Mouse (Mus musculus) thymus, postnatal 25 days (tissue): ENCODE data around the gene Nudt22.
A peak's percentile ranks its signal among the peaks of the same experiment; 100 is the strongest.

Source experiments
- DNase-seq: peaks from one replicate; pipeline ENCODE4 v3.0.0; 2022

Gene Nudt22

DNA sequence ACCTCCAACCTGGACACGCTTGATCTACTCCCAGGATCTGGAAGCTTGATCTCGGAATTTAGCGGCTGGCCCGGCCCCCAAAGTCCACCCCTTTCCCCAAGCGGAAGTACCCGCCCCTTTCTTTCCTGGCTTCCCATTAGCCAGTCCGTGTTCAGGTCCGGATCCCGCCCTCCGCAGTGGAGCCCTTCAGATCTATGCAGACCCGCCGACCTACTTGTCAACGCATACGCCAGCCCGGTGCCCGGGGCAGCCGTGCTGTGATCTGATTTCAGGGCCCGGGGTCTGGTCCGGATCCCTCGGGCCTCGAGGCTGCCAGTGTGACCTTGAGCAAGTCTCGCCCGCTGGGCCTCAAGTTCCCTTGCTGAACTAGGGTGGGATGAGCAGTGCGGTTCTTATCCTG, at the start of gene Nudt22, which contains the start of gene Trpt1:
Gene Nudt22 (minus strand): TSS at position 112 of the 400 bp plus-strand sequence.
Gene Trpt1 (plus strand): TSS at position 126 of the 400 bp plus-strand sequence.
- peak; percentile 70 for DNase-seq

DNA sequence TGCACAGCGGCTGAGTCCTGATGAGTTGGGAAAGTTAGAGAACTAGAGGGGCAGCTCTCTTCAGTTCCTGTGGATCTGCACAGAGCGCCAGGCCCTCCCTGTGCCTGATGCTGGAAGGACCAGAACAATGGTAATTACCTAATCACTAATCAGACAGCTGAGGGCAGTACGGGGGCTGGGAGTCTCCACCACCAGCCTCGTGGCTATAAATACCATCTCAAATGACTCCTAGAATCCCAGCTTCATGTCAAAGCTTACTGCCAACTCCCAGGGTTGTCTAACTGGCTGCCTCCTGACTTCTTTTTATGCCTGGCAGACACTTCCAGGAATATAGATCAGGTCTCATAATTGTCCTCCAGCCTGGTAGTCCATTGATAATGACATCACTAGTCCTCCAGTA, 48.8 kb upstream of the Nudt22 start:
- DNase-seq, result no peak

DNA sequence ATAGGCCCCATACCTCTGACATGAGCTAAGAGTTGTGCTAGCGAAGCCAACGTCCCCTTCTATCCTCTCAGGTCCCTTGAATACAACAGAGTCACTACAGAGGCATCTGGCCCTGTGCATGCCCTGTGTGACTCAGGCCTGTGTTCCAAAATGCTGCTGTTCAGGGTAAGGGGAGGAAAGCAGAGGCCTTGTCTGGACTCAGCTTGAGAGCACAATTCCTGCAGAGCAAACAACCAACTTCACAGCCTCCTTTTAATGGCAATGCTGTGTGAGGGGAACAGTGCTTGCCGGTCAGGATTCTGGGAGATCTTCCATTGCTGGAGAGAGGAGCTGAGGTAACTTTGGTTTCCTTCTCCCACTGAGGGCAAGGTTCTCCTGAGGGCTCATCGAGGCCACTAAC, 48.4 kb upstream of the Nudt22 start:
- DNase-seq, result no peak

DNA sequence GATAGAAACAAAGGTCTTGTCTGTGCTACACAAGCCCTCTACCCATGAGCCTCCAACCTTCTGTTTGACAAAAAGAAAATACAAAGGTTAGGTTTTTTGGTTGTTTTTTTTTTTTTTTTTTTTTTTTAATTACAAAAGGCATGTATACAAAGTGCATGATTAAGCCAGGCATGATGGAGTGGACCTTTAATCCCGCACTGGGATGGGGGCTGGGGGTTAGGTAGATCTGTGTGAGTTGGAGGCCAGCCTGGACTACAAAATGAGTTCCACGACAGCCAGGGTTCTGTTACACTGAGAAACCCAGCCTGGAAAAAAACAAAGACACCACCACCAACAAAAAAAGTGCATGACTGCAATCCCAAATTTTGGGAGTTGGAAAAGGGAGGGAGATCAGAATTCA, 45.3 kb upstream of the Nudt22 start:
- DNase-seq, result no peak

DNA sequence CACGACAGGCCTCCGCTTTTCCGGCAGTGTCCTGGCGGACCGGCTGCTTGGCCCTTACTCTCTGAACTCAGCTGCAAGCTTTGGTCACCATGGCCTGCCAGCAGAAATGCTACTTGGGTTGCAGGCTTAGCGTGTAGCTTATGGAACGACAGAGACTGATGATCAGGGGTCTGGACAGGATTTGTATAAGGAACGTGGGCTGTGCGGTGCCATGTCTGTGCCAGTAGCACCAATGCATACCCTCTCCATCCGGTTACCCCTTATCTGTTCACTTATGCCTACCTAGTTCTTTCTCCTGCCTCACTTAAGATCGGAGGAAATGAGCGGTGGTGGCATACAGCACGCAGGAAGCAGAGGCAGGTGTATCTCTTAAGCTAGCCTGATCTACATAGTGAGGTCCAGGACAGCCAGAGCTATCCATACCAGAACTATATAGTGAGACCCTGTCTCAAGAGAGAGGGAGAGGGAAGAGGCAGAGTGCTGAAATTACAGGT, 44.8 kb upstream of the Nudt22 start:
- DNase-seq, result no peak

DNA sequence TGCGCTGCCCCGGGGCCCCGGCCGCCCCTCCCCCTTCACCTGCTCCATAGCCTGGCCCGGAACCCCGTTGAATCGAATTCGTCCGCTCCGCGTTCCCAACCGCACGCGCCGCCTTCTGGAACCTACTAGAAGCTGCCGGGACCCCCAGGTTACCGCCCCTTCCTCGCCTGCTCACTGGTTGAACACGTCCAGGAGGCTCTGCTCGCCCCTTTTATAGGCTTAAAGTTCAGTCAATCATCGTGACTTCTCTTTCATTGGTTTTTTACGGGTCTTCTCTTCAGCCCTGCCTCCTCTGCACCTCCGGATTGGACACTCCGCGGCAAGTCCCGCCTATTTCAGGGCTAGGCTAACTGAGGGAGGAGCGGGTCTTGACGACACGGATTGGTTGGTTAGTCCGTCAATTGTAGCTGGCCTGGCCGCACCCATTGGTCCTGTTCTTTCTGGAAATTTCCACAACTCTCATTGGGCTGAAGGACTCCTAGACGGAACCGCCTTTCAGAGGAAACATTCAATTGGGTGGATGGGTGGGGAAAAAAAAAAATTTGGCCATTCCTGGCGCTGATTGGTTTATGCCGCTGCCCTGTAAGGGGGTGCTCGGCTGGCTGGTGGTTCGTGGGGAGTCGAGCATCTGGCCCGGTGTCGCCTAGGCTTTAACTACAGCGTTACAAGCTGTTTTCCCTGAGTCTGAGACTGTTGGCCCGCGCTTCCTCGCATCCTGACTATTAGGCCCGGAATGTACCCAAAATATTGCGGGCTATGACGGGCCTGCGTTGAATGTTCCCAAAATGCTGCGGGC, 44.1 kb upstream of the Nudt22 start, which contains the start of gene Stip1:
Gene Stip1 (minus strand): TSS at position 127 of the 796 bp plus-strand sequence.
- DNase-seq, result peak; percentile 99

DNA sequence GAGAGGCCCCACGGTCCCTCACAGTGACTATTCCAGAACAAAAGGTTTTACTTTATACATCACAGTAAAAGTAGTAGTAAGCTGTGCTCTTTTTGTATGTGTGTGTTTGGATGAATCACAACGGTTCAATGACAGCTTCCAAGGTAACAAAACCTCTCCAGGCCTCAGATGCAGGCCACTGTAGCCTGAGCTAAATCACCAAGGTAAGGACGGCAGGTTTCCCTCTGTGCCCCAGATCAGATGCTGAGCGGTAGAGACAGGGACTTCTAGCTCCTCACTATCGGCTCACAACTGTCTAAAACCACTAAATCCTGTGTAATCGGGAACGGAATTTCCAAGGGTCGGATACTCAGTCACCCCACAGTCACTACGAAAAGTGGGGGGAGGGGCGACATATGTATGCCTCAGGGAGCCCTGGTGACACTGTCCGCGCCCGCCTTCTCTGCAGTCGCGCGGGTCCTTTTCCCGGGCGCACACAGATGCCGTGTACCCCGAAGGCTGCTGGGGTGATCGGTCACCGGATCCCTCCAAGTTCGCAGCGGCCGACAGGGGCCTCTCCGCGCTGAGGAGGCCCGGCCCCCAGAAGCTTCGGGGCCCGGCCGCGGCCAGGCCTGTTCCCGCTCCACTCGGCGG, 43.3 kb upstream of the Nudt22 start:
- peak; percentile 64 for DNase-seq

DNA sequence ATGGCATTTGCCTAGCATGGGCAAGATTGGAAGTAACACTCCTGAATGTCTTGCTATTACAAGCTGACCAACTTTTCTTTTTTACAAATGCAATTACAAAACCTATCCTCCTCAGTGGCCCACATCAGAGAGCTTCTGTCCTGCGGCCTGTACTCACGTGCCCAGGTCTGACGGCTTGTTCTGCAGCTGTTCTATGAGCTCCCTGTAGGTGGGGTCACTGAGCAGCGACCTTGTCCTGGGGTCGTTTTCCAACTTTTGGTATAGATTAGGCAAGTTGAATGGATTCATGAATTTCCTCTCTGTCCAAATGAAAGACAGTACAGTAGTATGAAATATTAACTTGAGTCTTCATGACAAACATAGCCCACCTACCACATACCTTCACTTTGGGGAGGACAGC, 38.1 kb upstream of the Nudt22 start:
- DNase-seq, result no peak

DNA sequence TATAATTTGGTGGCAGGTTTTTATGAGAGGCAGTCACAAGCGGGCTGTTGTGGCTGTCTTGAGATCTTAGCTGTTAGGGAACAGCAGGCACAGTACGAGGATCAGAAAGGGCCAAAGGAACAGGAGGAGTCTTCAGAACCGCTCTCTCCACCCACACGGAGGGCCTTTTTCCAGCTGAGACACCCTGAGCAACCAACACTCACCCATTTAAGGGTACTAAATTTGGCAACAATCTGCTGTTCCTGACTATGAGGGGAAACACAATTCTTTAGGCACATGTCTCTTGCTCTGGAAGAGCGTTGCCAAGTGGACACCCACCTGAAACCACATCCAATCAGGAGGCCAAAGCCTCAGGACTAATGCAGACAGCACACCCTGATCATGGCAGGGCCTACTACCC, 33.6 kb upstream of the Nudt22 start:
- no peak for DNase-seq

DNA sequence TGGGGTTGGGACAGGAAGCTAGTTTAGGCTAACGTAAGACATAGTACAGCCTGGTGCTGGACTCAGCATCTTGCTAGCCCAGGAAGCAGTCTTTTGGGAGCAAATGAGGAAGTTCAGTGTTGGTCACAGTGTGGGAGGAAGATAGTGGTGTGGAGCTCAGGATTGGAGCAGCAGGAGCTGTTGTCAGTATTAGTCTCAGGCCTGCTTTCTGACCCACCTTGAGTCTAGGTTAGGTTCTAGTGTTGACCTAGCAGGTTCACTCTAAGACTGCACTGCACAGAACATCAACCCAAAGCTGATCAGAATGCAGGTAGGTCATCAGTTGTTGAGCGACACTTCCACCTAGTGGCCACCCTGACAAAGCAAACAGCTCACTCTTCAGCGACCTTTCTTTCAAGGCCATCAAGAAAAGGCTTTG, 24.3 kb upstream of the Nudt22 start:
- peak; percentile 81 for DNase-seq

DNA sequence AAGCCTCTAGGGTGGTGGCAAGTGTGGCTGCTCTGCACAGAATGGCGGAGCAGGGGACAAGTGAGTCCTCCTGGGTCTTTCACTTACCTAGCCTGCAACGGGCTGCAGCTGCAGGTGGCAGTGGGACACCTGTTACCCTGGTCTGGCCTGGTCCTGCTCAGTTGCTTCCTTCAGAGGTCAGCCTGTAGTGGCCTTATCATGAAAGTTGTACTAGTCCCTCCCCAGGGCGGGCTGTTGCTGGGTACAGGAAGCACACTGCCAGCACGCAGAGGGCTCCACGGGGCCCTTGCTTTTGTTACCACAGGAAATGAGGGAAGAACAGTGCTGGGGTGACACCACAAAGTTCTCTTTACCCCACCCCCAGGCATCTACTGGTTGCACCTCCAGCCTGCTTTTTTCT, 23.3 kb upstream of the Nudt22 start, which contains the start of gene Fermt3:
Gene Fermt3 (minus strand): TSS at position 279 of the 400 bp plus-strand sequence.
- DNase-seq, result peak; percentile 87

DNA sequence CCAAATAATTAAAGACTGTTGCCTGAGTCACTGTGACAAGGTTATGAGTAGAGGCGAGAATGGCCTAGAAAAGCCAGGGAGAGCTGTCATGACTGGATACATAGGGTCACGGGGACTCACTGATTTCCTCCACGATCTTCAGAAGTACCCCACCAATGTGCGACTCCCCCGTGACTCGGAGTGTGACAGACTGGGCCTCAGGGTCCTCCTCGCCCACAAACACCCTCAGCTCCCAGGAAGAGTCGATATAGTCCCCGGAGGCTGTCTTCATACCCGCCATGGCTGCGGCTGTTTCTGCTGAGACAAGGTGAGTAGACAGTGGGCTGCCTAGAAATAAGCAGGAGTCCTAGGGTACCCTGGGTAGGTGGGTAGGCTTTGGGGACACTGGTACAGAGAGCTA, 22.6 kb upstream of the Nudt22 start:
- peak; percentile 46 for DNase-seq

DNA sequence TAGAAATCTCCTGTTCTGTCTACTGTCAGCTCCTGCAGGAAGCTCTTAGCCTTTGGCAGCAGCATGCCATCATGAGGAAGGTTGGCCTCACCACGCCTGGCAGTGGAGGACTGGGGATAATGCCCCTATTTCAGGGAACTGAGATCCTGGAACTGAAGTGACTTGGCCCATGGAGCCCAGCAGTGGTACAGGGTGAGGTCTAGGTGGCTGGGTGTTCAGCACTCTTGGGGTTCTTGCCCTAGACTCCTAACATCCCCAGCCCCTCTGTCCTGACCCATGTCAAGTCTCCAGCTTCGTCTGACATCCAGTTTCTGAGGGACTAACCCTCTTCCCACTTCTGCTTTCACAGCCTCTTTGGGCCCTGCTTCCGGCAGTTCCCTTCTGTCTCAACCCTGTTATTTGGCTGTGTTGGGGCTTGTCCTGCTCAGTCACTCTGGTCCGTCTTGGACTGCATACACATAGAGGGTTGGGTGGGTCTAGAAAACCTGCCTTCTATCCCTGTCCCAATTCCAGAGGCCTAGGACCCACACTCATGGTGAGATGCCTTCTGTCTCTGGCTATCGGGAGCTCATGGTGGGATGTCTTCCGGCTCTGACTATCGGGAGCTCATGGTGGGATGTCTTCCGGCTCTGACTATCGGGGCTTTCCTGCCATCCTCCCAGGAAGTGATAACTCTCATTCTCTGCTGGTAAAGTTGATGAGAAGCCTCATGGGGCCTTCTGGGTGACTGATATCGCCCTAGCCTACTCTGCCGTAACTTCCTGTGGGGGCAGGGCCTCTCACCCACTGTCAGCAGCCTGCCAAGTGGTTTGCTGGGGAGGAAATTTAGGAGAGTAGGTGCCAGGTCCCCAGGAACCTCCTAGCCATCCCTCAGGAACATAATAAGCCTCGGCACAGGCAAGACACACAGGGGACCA, 21.9 kb upstream of the Nudt22 start:
- peak; percentile 66 for DNase-seq

DNA sequence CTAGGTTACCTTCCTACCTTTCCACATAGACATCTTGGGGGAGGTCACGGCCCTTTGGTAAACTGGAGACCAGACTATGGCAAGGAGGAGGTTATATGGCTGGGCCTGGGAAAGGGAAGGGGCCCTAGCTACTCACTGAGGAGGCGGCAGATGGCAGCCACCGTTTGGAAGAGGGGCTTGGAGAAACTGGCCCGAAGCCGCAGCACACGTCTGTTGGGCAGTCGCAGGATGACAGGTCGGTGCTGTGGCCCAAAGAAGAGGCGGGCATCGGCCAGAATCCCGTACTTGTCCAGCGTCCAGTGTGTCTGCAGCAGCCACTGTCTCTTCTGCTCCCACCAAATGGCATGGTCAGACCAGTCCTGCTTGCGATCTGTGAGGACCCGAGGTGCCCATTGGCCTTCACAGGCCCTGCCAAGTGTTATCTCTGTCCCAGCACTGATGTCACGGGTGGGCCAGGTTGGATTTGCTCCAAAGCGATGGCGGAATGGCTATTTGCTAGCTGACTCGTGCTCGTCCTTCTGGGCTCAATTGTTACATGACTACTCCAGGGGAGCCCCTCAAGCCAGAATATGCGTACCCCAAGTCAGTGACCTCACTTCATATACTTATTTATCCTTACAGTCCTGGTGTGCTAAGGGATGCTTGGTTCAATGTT, 18.7 kb upstream of the Nudt22 start:
- DNase-seq, result no peak

DNA sequence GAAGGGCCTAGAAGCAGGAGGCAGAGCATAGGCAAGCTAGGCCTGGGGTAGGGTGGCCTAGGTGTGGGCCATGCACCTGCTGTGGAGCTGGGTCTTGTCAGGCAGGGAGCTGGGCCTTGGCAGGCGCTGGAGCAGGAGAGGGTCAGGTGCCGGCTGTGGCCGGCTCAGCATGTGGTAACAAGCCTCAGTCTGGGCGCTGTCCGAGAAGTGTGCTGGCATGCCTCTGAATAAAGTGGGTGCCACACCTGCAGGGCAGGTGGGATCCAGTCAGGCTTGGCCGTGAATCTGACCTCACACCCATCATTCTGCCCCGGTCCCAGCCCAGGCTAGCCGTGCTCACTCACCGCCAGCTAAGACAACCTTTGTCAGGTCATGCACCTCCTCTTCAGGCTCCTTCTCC, 18.1 kb upstream of the Nudt22 start:
- no peak for DNase-seq

DNA sequence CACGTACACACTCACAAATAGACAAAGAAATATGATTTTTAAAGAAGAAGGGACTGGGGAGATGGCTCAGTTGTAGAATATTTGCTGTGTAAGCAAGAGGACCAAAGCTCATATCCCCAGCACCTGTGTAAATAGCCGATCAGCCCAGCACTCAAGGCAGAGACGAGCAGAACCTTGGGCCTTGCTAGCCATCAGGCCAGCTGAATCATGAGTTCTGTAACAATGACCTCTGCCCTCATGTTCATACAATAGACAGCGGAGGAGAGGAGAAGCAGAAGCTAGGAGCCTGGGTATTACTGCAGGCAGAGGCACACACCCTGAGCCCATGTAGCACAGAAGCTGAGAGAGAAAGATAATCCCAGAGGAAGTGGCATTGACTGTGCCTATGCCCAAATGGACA, 16.5 kb upstream of the Nudt22 start:
- DNase-seq, result no peak

DNA sequence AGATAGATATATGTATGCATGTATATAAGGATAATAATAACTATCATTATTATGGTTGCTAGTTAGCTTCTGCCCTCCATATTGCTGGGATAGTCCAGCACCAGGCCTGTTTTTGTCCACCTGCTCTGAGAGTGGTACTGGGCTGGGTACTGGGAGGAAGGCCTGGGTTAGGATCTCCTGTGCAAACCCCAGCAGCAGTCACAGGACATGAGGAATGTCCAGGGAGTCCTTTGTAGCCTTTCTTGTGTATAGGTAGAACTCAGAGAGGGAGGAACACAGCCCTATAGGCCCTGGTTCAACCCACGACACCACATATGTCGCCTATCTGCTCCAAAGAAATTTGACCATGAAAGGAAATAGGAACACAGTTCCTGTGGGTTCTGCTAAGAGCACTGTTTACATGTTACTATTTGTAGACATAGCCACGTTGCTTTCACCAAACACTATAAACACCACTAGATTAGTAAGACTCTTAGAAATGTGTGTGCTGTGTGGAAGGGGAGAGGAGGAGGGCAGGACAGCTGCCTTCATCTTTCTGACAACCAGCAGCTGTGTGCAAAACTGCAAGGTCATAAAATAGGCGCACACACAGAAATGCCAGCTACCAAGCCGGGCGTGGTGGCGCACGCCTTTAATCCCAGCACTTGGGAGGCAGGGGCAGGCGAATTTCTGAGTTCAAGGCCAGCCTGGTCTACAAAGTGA, 11.1 kb upstream of the Nudt22 start:
- no peak for DNase-seq

DNA sequence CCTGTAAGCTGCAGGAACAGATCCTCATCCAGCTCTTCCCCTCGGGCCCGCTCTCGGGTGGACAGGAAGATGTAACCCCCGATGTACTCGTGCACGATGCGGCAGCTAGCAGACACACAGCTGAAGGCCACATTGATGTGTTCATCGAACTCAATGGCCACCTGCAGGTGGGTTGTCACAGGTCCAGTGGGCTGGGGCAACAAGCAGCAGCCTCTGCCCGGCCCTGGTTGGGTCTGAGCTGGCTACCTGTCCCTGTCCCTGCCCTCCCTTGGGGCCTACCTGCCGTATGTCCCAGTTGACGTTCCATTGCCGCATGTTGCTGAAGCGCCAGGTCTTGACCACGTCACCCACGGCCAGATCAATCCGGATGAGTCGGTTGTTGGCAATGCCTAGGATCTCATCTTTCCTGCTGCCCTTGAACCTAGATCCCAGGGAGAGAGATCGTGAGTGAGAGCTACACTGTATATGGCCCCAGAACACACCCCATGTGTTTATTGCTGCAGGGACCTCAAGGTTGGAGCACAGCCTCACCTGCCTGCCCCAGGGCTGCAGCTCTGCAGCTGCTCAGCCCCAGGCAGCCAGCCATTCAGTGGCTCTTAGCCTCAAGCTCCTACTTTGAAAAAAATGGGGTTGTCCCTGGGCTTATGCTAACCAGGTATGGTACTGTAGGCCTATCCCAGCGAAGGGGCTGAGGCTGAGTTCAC, 3.6 kb upstream of the Nudt22 start:
- no peak for DNase-seq

DNA sequence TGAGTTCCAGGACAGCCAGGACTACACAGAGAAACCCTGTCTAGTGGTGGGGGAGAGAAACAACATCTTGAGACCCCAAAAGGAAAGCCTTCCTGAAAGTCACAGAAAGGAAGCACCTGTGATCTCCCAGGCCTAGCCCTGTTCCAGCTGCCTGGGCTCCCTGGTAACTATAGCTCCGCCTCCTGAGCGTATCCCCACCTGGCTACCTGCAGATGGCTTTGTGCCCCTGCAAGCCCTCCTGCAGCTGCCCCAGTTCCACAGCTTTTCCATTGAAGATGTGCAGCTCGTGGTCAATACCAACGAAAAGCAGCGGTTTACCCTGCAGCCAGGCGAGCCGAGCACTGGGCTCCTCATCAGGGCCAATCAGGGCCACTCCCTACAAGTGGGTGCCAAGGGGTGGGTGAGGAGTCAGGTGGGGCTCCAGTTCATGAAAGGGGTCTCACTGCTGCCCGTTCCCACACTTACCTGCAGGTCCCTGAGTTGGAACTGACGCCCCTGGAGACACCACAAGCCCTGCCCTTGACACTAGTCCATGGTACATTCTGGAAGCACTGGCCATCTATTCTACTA, 1.9 kb upstream of the Nudt22 start:
- DNase-seq, result no peak

DNA sequence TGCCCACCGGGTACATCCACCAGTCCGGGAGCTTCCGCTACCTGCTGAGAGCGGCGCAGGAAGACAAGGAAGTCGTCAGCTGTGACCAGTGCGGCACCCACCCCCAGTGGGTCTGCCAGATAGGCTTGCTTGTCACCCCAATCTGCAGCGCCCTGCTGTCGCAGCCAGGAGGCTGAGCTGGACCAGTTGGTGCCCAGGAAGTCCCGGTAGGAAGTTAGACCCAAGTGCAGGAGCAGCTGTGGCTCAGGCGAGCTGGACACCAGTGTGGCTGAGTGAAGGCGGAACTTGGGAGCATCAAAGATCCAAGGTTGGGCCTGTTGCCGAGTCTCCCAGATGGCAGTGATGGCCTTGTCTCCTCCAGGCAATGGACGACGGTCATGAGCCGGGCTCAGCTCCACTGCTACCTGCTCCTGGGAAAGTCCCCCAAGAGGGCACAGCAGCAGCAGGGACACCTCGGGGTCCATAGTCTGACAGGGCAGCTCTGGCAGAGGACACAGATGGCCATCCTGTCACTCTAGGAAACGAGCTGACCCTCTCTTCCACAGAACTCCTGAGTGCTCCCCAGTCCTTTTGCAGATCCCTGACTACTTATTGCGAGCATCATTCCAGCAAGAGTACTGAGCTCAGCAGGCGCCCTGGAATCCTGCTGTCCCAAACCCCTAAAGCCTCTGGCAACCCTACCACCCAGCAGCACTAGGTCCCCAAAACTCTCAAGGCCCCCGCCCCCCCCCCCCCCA, 494 bp downstream of the Nudt22 start:
- DNase-seq, result no peak
